Mouse (Mus musculus): ENCODE measurements around the gene Dnmt1. TPM values are rescaled to one million over a fixed set of nuclear protein-coding genes. Genes with fewer than 3 reads are reported as not detected.

The Dnmt1 gene
- polyA plus RNA-seq, 2 experiments = 43.1 to 55.9 TPM

- TF ChIP-seq CTCF (IDR thresholded peaks at IDR 0.05; ENCODE audit: low read depth) (no peak), EP300 (IDR thresholded peaks at IDR 0.05; ENCODE audit: low read depth) (no peak)
Observed at GRCm38 (mm10) chr9:20891339-20892103, 68.2 kb downstream of the Dnmt1 start.

GRCm38 (mm10) chr9:20890411-20890810, 69.3 kb downstream of the Dnmt1 start:
- peaks cover 9 to 15% of the 10 kb centered on the region in 2 experiments for H3K4me1 ChIP-seq (replicated peaks; ENCODE audit: control insufficient read depth in 2 of 2, insufficient read depth in 2 of 2, low read length in 1 of 2)
- peaks cover 52% of the 10 kb centered on the region for H3K36me3 ChIP-seq (replicated peaks; ENCODE audit: control insufficient read depth, insufficient read depth, low read depth)
- no peaks in the 10 kb centered on the region for H3K9me3 ChIP-seq (ENCODE audit: control insufficient read depth, low read length)
- peak overlapping the region; percentile 82 for H3K4me2 ChIP-seq (ENCODE audit: low read depth)
- H3K4me3 ChIP-seq (ENCODE audit: insufficient read depth in 1 of 2, low read depth in 2 of 2, low read length in 2 of 2) = peak overlapping the region in 1 of 2 experiments; percentile 70; a peak in 2 of 4 replicates
- ATAC-seq (ENCODE audit: insufficient read depth) = no peak
- H3K9ac ChIP-seq (replicated peaks) = no peak overlapping the region
- no peaks in the 10 kb centered on the region for H3K27me3 ChIP-seq (ENCODE audit: control insufficient read depth, insufficient read depth, low read length)
- WGBS (ENCODE audit: insufficient replicate concordance) = 78% methylated on average over 5 of the region's 5 CpGs
- DNase-seq (ENCODE audit: low read depth in 3 of 3, low spot score in 3 of 3) = no peak
- TF ChIP-seq CTCF (IDR thresholded peaks at IDR 0.05; ENCODE audit: low read depth) (no peak), EP300 (IDR thresholded peaks at IDR 0.05; ENCODE audit: low read depth) (no peak)
- H3K27ac ChIP-seq = peak overlapping the region; percentile 79

More at GRCm38 (mm10) chr9:20891339-20892103, 68.2 kb downstream of the Dnmt1 start:
- no peak for ATAC-seq (ENCODE audit: insufficient read depth)
- H3K27ac ChIP-seq = no peak overlapping the region
- no peak overlapping the region for H3K9ac ChIP-seq (replicated peaks)
- peaks cover 9 to 15% of the 10 kb centered on the region in 2 experiments for H3K4me1 ChIP-seq (replicated peaks; ENCODE audit: control insufficient read depth in 2 of 2, insufficient read depth in 2 of 2, low read length in 1 of 2)
- H3K27me3 ChIP-seq (ENCODE audit: control insufficient read depth, insufficient read depth, low read length) = no peaks in the 10 kb centered on the region
- H3K4me3 ChIP-seq (ENCODE audit: insufficient read depth in 1 of 2, low read depth in 2 of 2, low read length in 2 of 2) = no peak overlapping the region
- H3K36me3 ChIP-seq (replicated peaks; ENCODE audit: control insufficient read depth, insufficient read depth, low read depth) = peaks cover 60% of the 10 kb centered on the region
- H3K9me3 ChIP-seq (ENCODE audit: control insufficient read depth, low read length) = no peaks in the 10 kb centered on the region
- WGBS (ENCODE audit: insufficient replicate concordance) = 73% methylated on average over 26 of the region's 26 CpGs
- no peak for DNase-seq (ENCODE audit: low read depth in 3 of 3, low spot score in 3 of 3)
- no peak overlapping the region for H3K4me2 ChIP-seq (ENCODE audit: low read depth)

GRCm38 (mm10) chr9:20889185-20890141, 70.2 kb downstream of the Dnmt1 start:
- Histone ChIP-seq H3K4me1 (replicated peaks; ENCODE audit: control insufficient read depth in 2 of 2, insufficient read depth in 2 of 2, low read length in 1 of 2) (peaks cover 9 to 15% of the 10 kb centered on the region in 2 experiments), H3K27me3 (ENCODE audit: control insufficient read depth, insufficient read depth, low read length) (no peaks in the 10 kb centered on the region), H3K4me2 (ENCODE audit: low read depth) (peak overlapping the region; percentile 82), H3K27ac (peak overlapping the region; percentile 79), H3K9me3 (ENCODE audit: control insufficient read depth, low read length) (no peaks in the 10 kb centered on the region; the same call in 1 of the 2 replicates), H3K4me3 (ENCODE audit: insufficient read depth in 1 of 2, low read depth in 2 of 2, low read length in 2 of 2) (peak overlapping the region; percentile 58 to 70), H3K36me3 (replicated peaks; ENCODE audit: control insufficient read depth, insufficient read depth, low read depth) (peaks cover 42% of the 10 kb centered on the region), H3K9ac (replicated peaks) (peak overlapping the region; percentile 81)
- DNase-seq (ENCODE audit: low read depth in 3 of 3, low spot score in 3 of 3) (peak; percentile 63 to 69 (median 64)), ATAC-seq (ENCODE audit: insufficient read depth) (peak; percentile 64)
- WGBS (ENCODE audit: insufficient replicate concordance) = 27% methylated on average over 29 of the region's 29 CpGs
- TF ChIP-seq CTCF (IDR thresholded peaks at IDR 0.05; ENCODE audit: low read depth) (no peak), EP300 (IDR thresholded peaks at IDR 0.05; ENCODE audit: low read depth) (peak; percentile 61)

DNA sequence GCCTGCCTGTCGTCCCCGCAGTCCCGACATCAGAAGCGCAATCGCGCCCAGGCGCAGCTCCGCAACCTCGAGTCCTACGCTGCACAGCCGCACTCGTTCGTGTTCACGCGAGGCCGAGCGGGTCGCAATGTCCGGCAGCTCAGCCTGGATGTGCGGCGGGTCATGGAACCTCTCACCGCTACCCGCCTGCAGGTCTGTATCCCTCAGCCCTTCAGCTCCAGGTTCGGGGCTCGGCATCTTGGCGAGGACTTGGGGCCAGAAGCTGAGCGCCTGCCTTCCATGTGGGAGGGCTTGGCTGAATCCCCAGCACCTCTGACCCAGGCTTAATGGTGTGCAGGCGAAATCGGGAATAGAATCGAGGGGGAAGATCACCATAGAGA, 71.3 kb downstream of the Dnmt1 start:
- peak overlapping the region; percentile 61 for H3K27ac ChIP-seq
- TF ChIP-seq CTCF (IDR thresholded peaks at IDR 0.05; ENCODE audit: low read depth) = no peak
- TF ChIP-seq EP300 (IDR thresholded peaks at IDR 0.05; ENCODE audit: low read depth) = no peak
- DNase-seq (ENCODE audit: low read depth in 3 of 3, low spot score in 3 of 3) (no peak), ATAC-seq (ENCODE audit: insufficient read depth) (peak; percentile 8; the same call in 1 of the 2 replicates)
- peaks cover 35% of the 10 kb centered on the region for H3K36me3 ChIP-seq (replicated peaks; ENCODE audit: control insufficient read depth, insufficient read depth, low read depth)
- H3K27me3 ChIP-seq (ENCODE audit: control insufficient read depth, insufficient read depth, low read length) = no peaks in the 10 kb centered on the region
- no peaks in the 10 kb centered on the region; the same call in 1 of the 2 replicates for H3K9me3 ChIP-seq (ENCODE audit: control insufficient read depth, low read length)
- H3K4me3 ChIP-seq (ENCODE audit: insufficient read depth in 1 of 2, low read depth in 2 of 2, low read length in 2 of 2) = peak overlapping the region; percentile 70 to 75
- peaks cover 9 to 15% of the 10 kb centered on the region in 2 experiments for H3K4me1 ChIP-seq (replicated peaks; ENCODE audit: control insufficient read depth in 2 of 2, insufficient read depth in 2 of 2, low read length in 1 of 2)
- H3K9ac ChIP-seq (replicated peaks) = peak overlapping the region; percentile 81
- WGBS (ENCODE audit: insufficient replicate concordance) = under 1% methylated on average over 30 of the region's 30 CpGs
- H3K4me2 ChIP-seq (ENCODE audit: low read depth) = peak overlapping the region; percentile 82
